Mouse (Mus musculus) limb, embryonic 14.5 days (tissue): Measurements from ENCODE around the gene Usp48. TPM values are rescaled to one million over a fixed set of nuclear protein-coding genes. Genes with fewer than 3 reads are reported as not detected.

Source experiments
- ATAC-seq: fragments of 200-750 bp; cut with Nextera tagmentation; 2 replicates; pipeline ENCODE4 v1.8.0; 2017; ENCODE audit warnings: low read depth, moderate number of reproducible peaks, moderate TSS enrichment; ENCODE audit not compliant: low FRiP score
- DNase-seq: peaks from one replicate; pipeline ENCODE4 v3.0.0-alpha.2; 2015; ENCODE audit warnings: low spot score
- H3K27ac ChIP-seq: fragments of 300-500 bp; sonication (generic); replicated peaks from 2 replicates; pipeline ENCODE4 v1.5.1; 2014; ENCODE audit warnings: low read depth, mild to moderate bottlenecking, low read length, moderate library complexity, mixed read lengths
- H3K27me3 ChIP-seq: fragments of 300-500 bp; sonication (generic); 2 replicates; pipeline ENCODE4 v1.6.1; 2014; ENCODE audit warnings: low read length, mixed read lengths; ENCODE audit not compliant: control insufficient read depth, insufficient read depth
- H3K36me3 ChIP-seq: fragments of 300-500 bp; sonication (generic); 2 replicates; pipeline ENCODE4 v1.6.1; 2014; ENCODE audit warnings: mild to moderate bottlenecking, low read length, moderate library complexity, mixed read lengths; ENCODE audit not compliant: control insufficient read depth, insufficient read depth
- H3K4me1 ChIP-seq: fragments of 300-500 bp; sonication (generic); 2 replicates; pipeline ENCODE4 v1.6.1; 2014; ENCODE audit warnings: antibody characterized with exemption, low read length, mixed read lengths; ENCODE audit not compliant: control insufficient read depth, insufficient read depth
- H3K4me2 ChIP-seq: fragments of 300-500 bp; sonication (generic); replicated peaks from 2 replicates; pipeline ENCODE4 v1.6.1; 2014; ENCODE audit warnings: low read depth, mild to moderate bottlenecking, low read length, moderate library complexity; ENCODE audit not compliant: severe bottlenecking
- H3K4me3 ChIP-seq: fragments of 300-500 bp; sonication (generic); replicated peaks from 2 replicates; pipeline ENCODE4 v1.5.1; 2014; ENCODE audit warnings: low read length
- H3K9ac ChIP-seq: fragments of 300-500 bp; sonication (generic); 2 replicates; pipeline ENCODE4 v1.6.1; 2014; ENCODE audit warnings: mild to moderate bottlenecking, low read depth, low read length, moderate library complexity; ENCODE audit not compliant: severe bottlenecking
- H3K9me3 ChIP-seq: fragments of 300-500 bp; sonication (generic); 2 replicates; pipeline ENCODE4 v1.6.1; 2016; ENCODE audit warnings: low read length; ENCODE audit not compliant: control insufficient read depth
- POLR2A ChIP-seq: fragments of 200-500 bp; IDR thresholded peaks from 2 replicates; pipeline ENCODE4 v1.8.0; 2012; ENCODE audit warnings: inconsistent platforms, mild to moderate bottlenecking, moderate library complexity, borderline replicate concordance; ENCODE audit not compliant: insufficient read depth, insufficient read length; ENCODE audit errors: extremely low read depth
- WGBS: fragments of 180-500 bp; shearing (Covaris S2); extraction: QIAGEN DNeasy Blood & Tissue Kit; methylation state at CpG from one replicate; pipeline ENCODE4 v1.1.7; 2014; 5-methylcytosine and 5-hydroxymethylcytosine counted together
- polyA plus RNA-seq, 2 experiments: library from polyadenylated mRNA; depleted of rRNA in 1 of 2; stranded (reverse) in 1 of 2; unstranded in 1 of 2; fragments of >200 nt; fragmentation: Nextera tagmentation in 1 of 2; extraction: Ambion mirVana in 1 of 2; gene quantifications; 2 replicates each; pipeline versions ENCODE4 v1.2.1 to v1.2.3; 2012 to 2014

The Usp48 gene
- polyA plus RNA-seq, 2 experiments, result 69.3 to 124 TPM

DNA sequence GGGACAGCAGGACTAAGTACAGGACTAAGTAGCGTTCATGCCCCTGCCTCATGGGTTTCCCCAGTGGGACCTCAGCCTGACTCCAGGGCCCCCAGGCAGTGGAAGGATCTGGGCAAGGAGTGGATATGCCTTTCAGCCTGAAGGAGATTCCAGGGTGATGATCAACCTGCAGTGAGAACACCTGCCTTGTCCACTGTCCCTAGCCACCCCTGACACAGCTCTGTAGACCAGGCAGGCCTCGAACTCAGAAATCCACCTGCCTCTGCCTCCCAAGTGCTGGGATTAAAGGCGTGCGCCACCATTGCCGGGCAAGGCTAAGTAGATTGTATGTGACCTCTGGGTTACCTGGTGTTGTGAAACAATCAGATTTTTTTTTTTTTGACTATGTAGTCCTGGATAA lies 72.2 kb downstream of the Usp48 start:
- no peak for ATAC-seq
- WGBS, result 92% methylated on average over 5 of the region's 5 CpGs
- no peak overlapping the region for H3K4me2 ChIP-seq
- no peaks in the 10 kb centered on the region for H3K36me3 ChIP-seq
- no peak for DNase-seq
- no peak overlapping the region for H3K9ac ChIP-seq
- no peak for TF ChIP-seq POLR2A
- H3K9me3 ChIP-seq, result no peaks in the 10 kb centered on the region
- 0 out of 2 replicates have a peak, but pooled peaks cover 3% of the 10 kb centered on the region for H3K4me1 ChIP-seq
- peaks cover 20% of the 10 kb centered on the region for H3K27me3 ChIP-seq
- H3K4me3 ChIP-seq, result no peak overlapping the region
- no peak overlapping the region for H3K27ac ChIP-seq

DNA sequence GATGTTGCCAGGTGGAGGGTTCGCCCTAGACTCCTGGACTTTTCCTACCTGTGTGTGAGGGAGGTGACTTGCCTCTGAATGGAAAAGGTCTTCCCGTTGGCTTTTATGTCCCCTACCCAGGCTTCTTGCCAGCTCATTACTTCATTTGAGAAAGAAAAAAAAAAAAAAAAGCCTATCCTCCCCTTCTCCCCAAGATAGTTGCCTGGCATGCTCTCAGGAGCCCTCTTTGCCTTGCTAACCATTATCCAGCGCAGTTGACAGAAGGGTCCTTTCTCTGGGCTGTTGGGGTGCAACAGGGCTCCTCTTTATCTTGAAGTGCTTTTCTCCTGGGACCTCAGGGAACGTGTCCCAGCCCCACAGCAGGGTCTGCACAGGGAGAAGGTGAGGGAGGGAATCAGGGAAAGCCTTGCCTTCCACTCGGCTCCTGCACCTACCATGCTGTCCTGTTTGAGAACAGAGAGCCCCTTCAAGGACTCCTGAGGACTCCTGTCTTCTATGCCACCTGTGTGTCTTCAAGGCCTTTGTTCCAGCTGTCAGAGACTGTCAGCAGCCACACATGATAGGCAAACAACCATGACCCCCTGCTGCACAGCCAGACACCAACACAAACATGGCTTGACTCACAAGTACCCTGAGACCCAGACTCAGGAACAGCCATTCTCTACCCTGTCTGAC lies 72.9 kb downstream of the Usp48 start:
- Histone ChIP-seq H3K4me2 (no peak overlapping the region), H3K27ac (no peak overlapping the region), H3K27me3 (peaks cover 20% of the 10 kb centered on the region), H3K9me3 (no peaks in the 10 kb centered on the region), H3K4me3 (no peak overlapping the region), H3K36me3 (no peaks in the 10 kb centered on the region), H3K4me1 (0 out of 2 replicates have a peak, but pooled peaks cover 3% of the 10 kb centered on the region), H3K9ac (no peak overlapping the region)
- 61% methylated on average over 5 of the region's 5 CpGs for WGBS
- DNase-seq (no peak), ATAC-seq (no peak)
- no peak for TF ChIP-seq POLR2A

DNA sequence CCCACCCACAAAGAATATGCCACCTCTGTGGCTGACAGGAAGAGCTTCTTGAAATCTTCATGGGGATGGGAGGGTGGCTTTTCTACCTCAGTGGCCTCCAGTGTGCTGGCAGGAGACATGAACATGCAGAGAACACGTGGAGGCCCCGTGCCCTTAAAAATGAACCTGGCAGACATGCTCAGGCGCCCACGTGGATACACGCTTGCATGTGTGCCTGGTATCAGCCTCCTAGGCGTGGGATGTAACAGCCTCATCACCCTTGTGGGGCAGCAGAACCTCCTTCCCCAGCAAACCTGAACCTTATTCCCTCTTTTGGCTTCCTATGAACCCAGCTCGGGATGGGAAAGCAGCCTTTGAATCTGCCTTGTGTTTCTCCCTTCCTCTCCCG lies 73.4 kb downstream of the Usp48 start:
- DNase-seq (no peak), ATAC-seq (no peak)
- Histone ChIP-seq H3K4me3 (no peak overlapping the region), H3K4me1 (0 out of 2 replicates have a peak, but pooled peaks cover 3% of the 10 kb centered on the region), H3K27me3 (peaks cover 20% of the 10 kb centered on the region), H3K36me3 (no peaks in the 10 kb centered on the region), H3K9me3 (no peaks in the 10 kb centered on the region), H3K9ac (no peak overlapping the region), H3K27ac (no peak overlapping the region), H3K4me2 (no peak overlapping the region)
- WGBS, result 59% methylated on average over 8 of the region's 8 CpGs
- no peak for TF ChIP-seq POLR2A

DNA sequence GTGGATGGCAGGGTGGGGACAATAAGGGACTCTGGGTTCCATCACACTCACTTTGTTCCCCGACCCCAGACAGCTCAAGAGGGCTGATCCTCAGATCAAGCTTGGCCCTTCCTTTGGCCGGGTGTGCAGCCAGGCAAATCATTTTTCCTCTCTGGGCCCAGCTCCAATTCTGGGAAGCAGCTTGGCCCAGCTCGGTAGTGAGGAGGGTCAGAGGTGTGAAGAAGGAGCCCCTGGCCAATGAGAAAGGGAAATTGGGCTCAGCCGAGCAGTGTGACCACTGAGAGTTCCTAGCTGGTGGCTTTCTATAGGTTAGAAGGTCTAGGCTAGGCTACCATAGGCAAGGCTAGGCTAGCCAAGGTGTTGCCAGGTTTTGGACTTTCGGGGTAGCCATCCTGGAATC lies 74.2 kb downstream of the Usp48 start:
- Histone ChIP-seq H3K27me3 (peaks cover 20% of the 10 kb centered on the region), H3K27ac (no peak overlapping the region), H3K4me2 (no peak overlapping the region), H3K4me3 (no peak overlapping the region), H3K9me3 (no peaks in the 10 kb centered on the region), H3K9ac (no peak overlapping the region), H3K36me3 (no peaks in the 10 kb centered on the region), H3K4me1 (0 out of 2 replicates have a peak, but pooled peaks cover 3% of the 10 kb centered on the region)
- 51% methylated on average over 5 of the region's 5 CpGs for WGBS
- DNase-seq, result no peak
- TF ChIP-seq POLR2A, result no peak
- no peak for ATAC-seq

DNA sequence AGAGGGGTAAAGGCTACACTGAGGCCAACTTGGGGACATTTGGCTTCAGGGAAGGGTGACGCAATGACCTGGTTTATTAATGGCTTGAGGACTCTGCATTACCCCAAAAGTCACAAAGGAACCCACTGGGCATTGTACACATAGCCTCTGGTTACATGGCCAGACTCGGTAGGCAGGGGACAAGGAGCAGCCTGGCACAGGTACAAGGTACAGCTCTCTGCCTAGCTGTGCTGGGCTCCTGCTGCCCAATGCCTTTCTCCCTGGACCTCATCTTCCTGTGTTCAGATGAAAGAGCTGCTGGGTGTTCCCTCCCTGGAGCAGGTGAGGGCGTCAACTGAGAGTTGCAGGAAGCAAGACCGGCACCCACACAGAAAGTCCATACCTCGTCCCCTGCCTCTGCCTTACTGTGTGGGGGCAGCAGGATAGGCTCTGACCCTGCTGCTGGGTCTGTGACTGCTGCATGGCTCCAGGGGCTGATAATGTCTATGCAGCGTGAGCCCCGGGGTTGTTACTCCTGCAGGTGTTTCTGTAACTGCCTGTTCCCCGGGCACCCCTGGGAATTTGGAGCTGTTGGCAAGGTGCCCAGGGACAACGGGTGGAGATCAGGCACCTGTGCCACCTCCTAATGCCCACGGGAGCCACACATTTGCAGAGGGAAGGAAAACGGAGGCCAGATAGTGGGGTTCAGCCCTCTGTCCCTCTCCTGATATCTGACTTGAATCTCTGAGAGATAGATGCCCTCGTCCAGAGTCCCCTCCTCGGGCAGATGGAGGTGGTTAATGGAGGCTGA lies 78.4 kb downstream of the Usp48 start:
- H3K27ac ChIP-seq, result no peak overlapping the region
- H3K4me2 ChIP-seq, result no peak overlapping the region
- no peaks in the 10 kb centered on the region for H3K4me1 ChIP-seq
- H3K27me3 ChIP-seq, result no peaks in the 10 kb centered on the region
- no peak for DNase-seq
- no peaks in the 10 kb centered on the region for H3K36me3 ChIP-seq
- ATAC-seq, result no peak
- 63% methylated on average over 13 of the region's 13 CpGs for WGBS
- H3K9ac ChIP-seq, result no peak overlapping the region
- TF ChIP-seq POLR2A, result no peak
- H3K9me3 ChIP-seq, result no peaks in the 10 kb centered on the region
- H3K4me3 ChIP-seq, result no peak overlapping the region
